Mouse (Mus musculus): Measurements from ENCODE around the gene Mroh2a. TPM values are rescaled to one million over a fixed set of nuclear protein-coding genes. Genes with fewer than 3 reads are reported as not detected.

The Mroh2a gene
- polyA plus RNA-seq, 1 experiment: 0.08 TPM

DNA sequence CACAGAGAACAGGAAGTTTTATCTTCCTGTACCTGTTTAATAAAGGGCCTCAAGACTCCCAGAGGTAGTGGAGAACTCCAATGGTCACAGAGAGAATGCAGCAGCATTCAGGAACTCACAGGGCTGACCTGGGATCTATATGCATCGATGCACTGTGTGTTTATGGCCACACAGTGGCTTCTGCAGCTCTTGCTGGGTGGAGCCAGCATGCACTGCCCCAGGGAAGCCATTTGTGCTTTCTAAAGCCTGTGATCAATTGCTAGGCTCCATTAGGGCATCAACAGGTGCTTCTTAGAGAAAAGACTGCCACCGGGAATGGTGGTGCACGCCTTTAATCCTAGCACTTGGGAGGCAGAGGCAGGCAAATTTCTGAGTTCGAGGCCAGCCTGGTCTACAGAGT is 46.1 kb downstream of the Mroh2a start:
- WGBS: 62% methylated on average over 4 of the region's 4 CpGs
- Histone ChIP-seq H3K27ac (ENCODE audit: insufficient read depth, low read depth, low read length) (no peak overlapping the region), H3K27me3 (replicated peaks; ENCODE audit: control insufficient read depth, insufficient read depth, low read length) (no peaks in the 10 kb centered on the region), H3K4me1 (ENCODE audit: control insufficient read depth, insufficient read depth, low read length) (peaks cover 5% of the 10 kb centered on the region), H3K4me3 (ENCODE audit: insufficient read depth, low read depth, low read length) (no peak overlapping the region), H3K36me3 (ENCODE audit: control insufficient read depth, insufficient read depth, low read length) (peaks cover 4% of the 10 kb centered on the region; the same call in 1 of the 2 replicates)
- DNase-seq: no peak
- TF ChIP-seq POLR2A (IDR thresholded peaks at IDR 0.05; ENCODE audit: low read depth, low read length) (no peak), CTCF (conservative IDR thresholded peaks at IDR 0.05; ENCODE audit: insufficient read depth, insufficient read length, low read depth, low read length) (no peak)

DNA sequence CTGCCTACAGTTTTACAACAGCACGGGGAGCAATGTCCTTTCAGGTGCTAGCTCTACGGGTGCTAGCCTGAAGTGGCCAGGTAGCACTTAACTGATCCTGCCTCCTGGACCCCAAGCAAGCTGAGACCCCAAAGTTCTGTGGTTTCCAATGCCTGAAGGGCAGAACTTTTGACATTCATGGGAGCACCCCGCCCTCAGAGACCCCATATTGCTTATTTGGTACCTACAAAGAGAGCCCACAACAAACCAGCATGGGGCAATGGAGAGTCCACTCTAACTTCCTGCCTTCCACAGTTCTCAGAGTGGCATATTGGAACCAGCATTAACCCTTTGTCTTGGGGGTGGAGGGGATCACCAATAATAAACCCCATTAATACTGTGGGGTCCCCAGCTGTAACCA is 46.5 kb downstream of the Mroh2a start:
- no peak for DNase-seq
- no peak overlapping the region for H3K4me3 ChIP-seq (ENCODE audit: insufficient read depth, low read depth, low read length)
- WGBS: 98% methylated on average over 3 of the region's 3 CpGs
- no peak overlapping the region for H3K27ac ChIP-seq (ENCODE audit: insufficient read depth, low read depth, low read length)
- H3K27me3 ChIP-seq (replicated peaks; ENCODE audit: control insufficient read depth, insufficient read depth, low read length): no peaks in the 10 kb centered on the region
- TF ChIP-seq POLR2A (IDR thresholded peaks at IDR 0.05; ENCODE audit: low read depth, low read length) (no peak), CTCF (conservative IDR thresholded peaks at IDR 0.05; ENCODE audit: insufficient read depth, insufficient read length, low read depth, low read length) (no peak)
- H3K36me3 ChIP-seq (ENCODE audit: control insufficient read depth, insufficient read depth, low read length): peaks cover 4% of the 10 kb centered on the region; the same call in 1 of the 2 replicates
- peaks cover 5% of the 10 kb centered on the region for H3K4me1 ChIP-seq (ENCODE audit: control insufficient read depth, insufficient read depth, low read length)

DNA sequence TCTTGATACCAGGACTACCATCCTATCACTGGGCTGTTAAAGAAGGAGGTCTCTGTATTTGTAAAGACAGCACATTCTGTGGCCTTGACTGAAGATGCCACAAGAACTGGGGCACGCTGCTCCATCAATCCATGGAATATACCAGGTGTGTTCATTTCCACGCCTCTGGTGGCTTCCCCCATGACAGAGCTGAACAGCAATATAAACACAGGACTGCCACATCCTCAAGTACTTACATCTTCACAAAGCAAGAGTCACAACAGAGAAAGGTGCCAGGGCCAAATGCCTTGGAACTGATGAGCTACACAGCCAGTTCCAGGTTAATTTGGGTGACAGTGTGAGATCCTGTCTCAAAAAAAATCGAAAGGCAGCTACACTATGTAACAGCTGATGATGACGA is 47.0 kb downstream of the Mroh2a start:
- 82% methylated on average over 4 of the region's 4 CpGs for WGBS
- no peak overlapping the region for H3K4me3 ChIP-seq (ENCODE audit: insufficient read depth, low read depth, low read length)
- H3K27me3 ChIP-seq (replicated peaks; ENCODE audit: control insufficient read depth, insufficient read depth, low read length): no peaks in the 10 kb centered on the region
- H3K4me1 ChIP-seq (ENCODE audit: control insufficient read depth, insufficient read depth, low read length): peaks cover 5% of the 10 kb centered on the region
- TF ChIP-seq CTCF (conservative IDR thresholded peaks at IDR 0.05; ENCODE audit: insufficient read depth, insufficient read length, low read depth, low read length): no peak
- no peak for TF ChIP-seq POLR2A (IDR thresholded peaks at IDR 0.05; ENCODE audit: low read depth, low read length)
- no peak for DNase-seq
- no peak overlapping the region for H3K27ac ChIP-seq (ENCODE audit: insufficient read depth, low read depth, low read length)
- peaks cover 2% of the 10 kb centered on the region; the same call in 1 of the 2 replicates for H3K36me3 ChIP-seq (ENCODE audit: control insufficient read depth, insufficient read depth, low read length)

- H3K27me3 ChIP-seq (replicated peaks; ENCODE audit: control insufficient read depth, insufficient read depth, low read length): no peaks in the 10 kb centered on the region
- DNase-seq: no peak
- no peak overlapping the region for H3K4me3 ChIP-seq (ENCODE audit: insufficient read depth, low read depth, low read length)
- WGBS: 71% methylated on average over 11 of the region's 11 CpGs
- TF ChIP-seq CTCF (conservative IDR thresholded peaks at IDR 0.05; ENCODE audit: insufficient read depth, insufficient read length, low read depth, low read length): no peak
- no peak for TF ChIP-seq POLR2A (IDR thresholded peaks at IDR 0.05; ENCODE audit: low read depth, low read length)
- H3K4me1 ChIP-seq (ENCODE audit: control insufficient read depth, insufficient read depth, low read length): peaks cover 5% of the 10 kb centered on the region
- H3K27ac ChIP-seq (ENCODE audit: insufficient read depth, low read depth, low read length): no peak overlapping the region
- 0 out of 2 replicates have a peak, but pooled peaks cover 1% of the 10 kb centered on the region for H3K36me3 ChIP-seq (ENCODE audit: control insufficient read depth, insufficient read depth, low read length)
Observed at GRCm38 (mm10) chr1:88274371-88275077, 47.7 kb downstream of the Mroh2a start.

GRCm38 (mm10) chr1:88275078-88275680 is 48.4 kb downstream of the Mroh2a start:
- Histone ChIP-seq H3K27ac (ENCODE audit: insufficient read depth, low read depth, low read length) (no peak overlapping the region), H3K36me3 (ENCODE audit: control insufficient read depth, insufficient read depth, low read length) (no peaks in the 10 kb centered on the region), H3K4me3 (ENCODE audit: insufficient read depth, low read depth, low read length) (no peak overlapping the region), H3K27me3 (replicated peaks; ENCODE audit: control insufficient read depth, insufficient read depth, low read length) (no peaks in the 10 kb centered on the region), H3K4me1 (ENCODE audit: control insufficient read depth, insufficient read depth, low read length) (peaks cover 5% of the 10 kb centered on the region)
- no peak for DNase-seq
- TF ChIP-seq POLR2A (IDR thresholded peaks at IDR 0.05; ENCODE audit: low read depth, low read length): no peak
- TF ChIP-seq CTCF (conservative IDR thresholded peaks at IDR 0.05; ENCODE audit: insufficient read depth, insufficient read length, low read depth, low read length): no peak
- WGBS: 70% methylated on average over 13 of the region's 13 CpGs

GRCm38 (mm10) chr1:88275698-88276523 is 49.1 kb downstream of the Mroh2a start:
- Histone ChIP-seq H3K36me3 (ENCODE audit: control insufficient read depth, insufficient read depth, low read length) (no peaks in the 10 kb centered on the region), H3K4me1 (ENCODE audit: control insufficient read depth, insufficient read depth, low read length) (peaks cover 5% of the 10 kb centered on the region), H3K27me3 (replicated peaks; ENCODE audit: control insufficient read depth, insufficient read depth, low read length) (no peaks in the 10 kb centered on the region), H3K27ac (ENCODE audit: insufficient read depth, low read depth, low read length) (no peak overlapping the region), H3K4me3 (ENCODE audit: insufficient read depth, low read depth, low read length) (no peak overlapping the region)
- DNase-seq: no peak
- 63% methylated on average over 13 of the region's 13 CpGs for WGBS
- TF ChIP-seq CTCF (conservative IDR thresholded peaks at IDR 0.05; ENCODE audit: insufficient read depth, insufficient read length, low read depth, low read length) (no peak), POLR2A (IDR thresholded peaks at IDR 0.05; ENCODE audit: low read depth, low read length) (no peak)

All from kidney, adult 2 months (tissue).